Mouse (Mus musculus) cerebellum, adult 9-10 months (tissue): ENCODE results near the gene Atxn7l3.

Experiments
- DNase-seq: peaks from one replicate; pipeline ENCODE4 v3.0.0; 2022

Atxn7l3 gene

DNA sequence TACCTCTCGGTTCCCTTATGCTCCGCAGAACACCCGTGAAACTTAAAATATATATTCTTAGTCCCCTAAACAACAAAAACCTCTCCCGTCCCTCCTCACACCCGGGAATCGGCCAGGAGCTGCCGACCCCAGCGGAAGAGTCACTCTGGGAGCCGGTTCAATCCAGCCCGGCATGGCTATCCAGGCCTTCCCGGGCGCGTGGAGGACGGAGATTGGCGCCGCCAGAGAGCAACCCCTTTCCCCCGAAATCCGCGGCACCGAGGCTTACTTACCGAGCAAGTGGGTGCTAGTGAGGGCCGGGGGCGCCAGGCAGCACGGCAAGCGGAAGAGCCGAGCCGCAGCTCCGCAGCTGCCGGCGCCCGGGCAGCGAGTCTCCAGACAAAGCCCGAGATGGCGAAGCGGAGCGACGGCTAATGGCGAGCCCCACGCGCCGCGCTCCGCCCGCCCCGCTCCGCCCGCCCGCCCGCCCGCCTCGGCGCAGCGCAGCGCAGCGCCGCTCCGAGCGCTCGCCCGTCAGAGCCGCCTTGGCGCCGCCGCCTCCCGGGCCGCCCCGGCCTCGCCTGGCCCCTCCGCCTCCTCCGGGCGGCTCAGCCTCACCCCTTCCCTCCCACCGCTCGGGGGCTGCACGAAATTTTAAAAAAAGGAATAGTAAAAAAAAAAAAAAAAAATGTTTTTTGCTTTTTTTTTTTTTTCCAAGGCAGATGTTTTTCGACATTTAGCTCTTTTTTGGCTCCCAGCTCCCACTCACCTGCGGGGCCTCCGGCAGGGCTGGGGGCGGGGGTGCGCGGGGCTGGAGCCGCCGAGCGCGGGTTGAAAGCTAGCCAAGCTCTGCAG is 22.4 kb upstream of the Atxn7l3 start:
- DNase-seq = no peak

DNA sequence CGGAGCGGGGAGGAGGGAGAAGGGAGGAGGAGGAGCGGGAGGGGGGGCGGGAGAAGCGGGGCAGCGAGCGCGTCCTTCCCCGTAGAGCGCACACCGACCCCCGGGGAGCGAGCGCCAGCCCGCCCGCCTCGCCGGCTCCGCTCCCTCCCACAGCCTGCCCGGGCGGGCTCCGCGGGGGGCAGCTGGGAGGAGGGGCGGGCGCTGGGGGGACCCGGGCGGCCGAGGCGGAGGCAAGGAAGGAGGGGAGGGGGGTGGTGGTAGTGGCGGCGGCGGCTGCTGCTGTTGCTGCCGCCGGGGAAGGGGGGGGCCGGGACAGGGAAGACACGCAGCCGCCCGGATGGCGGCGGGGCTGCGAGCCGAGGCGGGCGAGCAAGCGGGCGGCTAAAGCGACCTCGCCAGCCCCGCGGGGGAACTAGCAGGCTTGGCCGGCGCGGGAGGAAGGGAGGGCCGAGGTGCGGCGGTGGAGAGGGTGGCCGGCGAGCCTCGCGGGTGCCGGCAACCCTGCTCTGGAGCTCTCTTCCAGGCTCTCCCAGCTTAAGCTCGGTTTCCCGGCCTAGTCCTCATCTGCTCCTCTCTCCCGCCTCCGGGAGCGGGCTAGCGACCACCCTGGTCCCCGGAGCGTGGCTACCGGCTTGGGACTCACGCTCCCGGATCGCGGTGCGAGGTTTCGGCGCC is 21.6 kb upstream of the Atxn7l3 start:
- DNase-seq = peak; percentile 69

DNA sequence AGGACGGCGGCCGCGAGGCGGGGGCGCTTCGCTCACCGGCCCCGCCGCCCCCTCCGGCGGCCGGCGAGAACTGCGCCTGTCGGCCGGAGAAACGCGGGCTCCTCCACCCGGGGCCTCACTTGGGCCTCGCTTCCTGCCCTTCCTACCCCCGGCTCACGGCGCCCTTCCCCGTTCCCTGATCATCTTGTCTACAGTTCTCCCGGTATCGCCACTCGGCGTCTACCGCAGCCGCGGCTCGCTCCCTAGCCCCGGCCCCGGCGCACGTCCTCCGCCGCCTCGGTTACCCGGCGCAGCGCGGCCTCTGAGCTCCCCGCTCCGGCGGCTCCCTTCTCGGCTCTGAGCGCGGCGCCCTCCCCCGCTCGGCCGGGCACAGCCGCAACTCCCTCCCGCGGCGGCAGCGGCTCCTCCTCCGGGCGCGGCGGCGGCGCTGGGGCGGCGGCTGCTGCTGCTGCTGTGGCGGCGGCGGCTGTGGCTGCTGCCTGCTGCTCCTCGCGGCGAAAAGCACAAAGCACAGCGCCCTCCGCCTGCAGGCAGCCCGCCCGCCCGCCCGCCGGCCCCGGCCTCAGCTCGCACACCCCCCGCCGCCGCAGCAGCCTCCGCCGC is 21.0 kb upstream of the Atxn7l3 start:
- DNase-seq = peak; percentile 68

- DNase-seq = peak; percentile 89
Measured at GRCm38 (mm10) chr11:102316572-102317297, 20.3 kb upstream of the Atxn7l3 start.

DNA sequence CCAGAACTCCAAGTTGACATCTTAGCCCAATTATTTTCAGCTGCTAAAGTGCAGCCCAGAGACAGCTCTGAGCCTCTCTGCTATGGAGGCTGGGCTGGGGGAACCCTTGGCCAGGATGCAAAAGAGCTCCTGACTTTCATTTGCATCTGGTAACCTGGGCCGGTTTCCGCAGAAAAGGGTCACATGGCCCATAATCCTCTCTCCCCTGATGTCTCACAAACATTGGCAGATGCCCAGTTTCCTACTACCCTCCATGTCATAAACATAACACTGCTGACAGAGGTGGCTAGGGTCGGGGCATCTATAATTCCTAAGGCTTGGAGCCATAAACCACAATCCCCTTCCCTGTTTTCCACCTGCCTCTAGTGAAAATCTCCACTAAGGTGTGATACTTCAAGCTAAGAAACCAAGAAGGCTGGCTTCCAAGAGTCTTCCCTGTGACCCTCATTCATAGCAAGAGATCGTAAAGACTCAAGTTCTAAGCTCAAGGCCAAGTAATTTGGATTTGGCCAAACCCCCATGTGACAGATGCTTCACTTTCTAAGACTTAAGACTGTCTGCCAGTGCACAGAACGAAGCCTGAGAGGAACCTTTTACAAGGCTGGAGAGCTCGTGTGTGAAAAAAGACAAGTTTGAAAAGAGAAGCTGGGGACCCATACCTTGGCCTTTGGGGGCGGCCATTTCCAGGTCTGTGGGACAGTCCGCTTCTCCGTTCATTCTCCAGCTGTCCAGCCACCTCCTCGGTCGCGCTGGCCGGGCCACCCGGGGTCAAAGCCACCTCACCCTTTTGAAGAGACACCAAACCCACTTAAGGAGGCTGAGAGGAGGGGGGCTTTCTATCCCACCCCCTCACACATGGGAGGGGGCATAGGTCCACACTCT is 19.5 kb upstream of the Atxn7l3 start:
- peak; percentile 78 for DNase-seq

GRCm38 (mm10) chr11:102314321-102314720 is 17.9 kb upstream of the Atxn7l3 start:
- DNase-seq = no peak

DNA sequence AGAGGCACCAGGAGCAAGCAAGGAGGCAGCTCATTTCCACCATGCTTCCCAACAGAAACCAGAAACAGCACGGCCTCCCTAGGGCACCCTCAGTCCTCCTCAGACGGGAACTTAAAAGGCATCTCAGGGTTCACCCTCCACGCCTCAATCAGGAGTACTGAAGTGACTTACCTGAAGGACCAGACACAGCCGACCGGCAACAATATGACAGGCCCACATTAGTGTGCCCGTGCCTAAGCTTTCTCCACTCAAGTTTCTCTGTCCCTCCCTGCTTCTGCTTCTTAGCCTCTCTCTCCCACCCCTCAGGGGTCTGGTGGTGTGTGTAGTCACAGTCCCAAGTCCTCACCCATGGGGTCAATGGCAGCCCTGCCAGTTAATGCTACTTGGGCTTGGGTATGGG is 16.2 kb upstream of the Atxn7l3 start:
- no peak for DNase-seq

GRCm38 (mm10) chr11:102311966-102312365 is 15.5 kb upstream of the Atxn7l3 start:
- no peak for DNase-seq

DNA sequence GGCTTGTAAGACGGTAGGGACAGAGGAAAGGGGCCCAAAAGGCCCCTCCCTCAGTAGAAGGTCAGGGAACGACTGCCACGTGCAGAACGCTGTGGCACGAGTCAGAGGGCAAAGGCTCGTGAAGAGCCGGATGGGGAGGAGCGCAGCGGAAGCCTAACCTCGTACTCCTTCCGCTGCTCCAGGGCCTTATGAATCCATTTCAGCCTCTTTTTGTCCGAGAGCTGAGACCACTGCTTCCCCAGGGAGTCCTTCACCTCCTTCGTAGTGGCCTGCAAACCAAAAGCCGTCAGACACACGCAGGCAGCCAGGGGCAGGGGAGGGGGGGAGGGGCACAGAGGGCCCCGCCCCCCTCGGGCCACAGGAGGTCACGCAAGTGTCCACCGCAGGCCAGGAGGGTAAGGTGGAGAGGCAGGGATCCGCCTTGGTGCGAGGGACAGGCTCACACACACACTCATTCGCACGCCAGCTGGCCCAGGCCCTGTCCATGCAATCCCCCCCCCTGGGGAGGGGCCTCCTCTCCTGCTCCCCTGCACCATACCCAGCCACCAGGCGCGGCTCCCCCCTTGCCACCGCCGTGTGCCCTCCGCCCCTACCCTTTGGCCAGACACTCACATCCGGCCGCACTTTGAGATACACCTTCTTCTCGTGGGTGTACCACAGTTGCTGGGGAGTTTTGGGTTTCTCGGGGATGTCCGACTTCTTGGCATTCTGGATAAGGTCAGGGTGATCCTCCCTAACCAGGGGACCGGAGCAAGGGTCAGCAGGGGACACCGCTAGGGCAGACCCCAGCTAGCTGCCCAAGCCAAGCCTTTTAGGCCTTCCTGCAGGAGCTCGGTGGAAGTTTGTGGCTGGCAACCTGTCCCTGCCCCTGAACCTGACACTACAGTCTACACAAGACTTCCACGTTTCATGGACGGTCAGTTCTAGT is 14.6 kb upstream of the Atxn7l3 start:
- peak; percentile 50 for DNase-seq

DNA sequence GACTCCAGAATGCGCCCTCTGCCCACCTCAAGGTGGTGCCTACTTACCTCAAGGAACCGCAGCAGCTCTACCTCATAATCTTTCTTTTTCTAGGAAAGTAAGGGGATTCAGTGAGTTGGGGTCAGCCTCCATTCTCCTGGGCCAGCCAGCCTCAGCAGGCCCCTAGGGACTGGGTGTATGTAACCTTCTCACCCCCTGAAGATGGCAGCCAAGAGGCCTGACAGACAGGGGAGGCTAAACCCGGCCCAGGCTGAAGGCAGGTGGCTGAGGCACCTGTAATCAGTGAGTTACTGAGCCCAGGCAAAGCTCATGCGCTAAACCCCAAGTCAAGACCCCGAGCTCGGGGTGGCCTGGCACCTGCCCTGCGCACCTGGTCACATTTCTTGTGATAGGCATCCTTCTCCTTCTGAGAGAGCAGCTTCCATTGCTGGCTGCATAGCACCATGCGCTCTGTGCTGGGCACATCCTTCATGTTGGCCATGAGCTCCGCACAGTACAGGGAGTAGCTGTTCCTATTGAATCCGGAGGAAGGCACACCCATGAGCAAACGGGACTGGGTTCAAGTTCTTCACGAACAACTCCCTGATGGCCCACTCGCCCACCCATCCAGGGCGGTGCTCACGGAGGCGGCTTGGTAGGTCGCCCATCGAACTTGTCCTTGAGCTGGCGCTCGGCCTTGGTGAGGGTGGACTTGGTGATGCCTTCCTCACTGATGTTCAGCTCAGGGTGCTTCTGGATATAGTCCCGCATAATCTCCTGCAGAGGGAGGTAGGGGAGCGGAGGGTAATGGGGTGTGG is 13.6 kb upstream of the Atxn7l3 start:
- peak; percentile 51 for DNase-seq

GRCm38 (mm10) chr11:102308979-102309378 is 12.5 kb upstream of the Atxn7l3 start:
- DNase-seq = peak; percentile 95

GRCm38 (mm10) chr11:102308104-102308503 is 11.7 kb upstream of the Atxn7l3 start:
- DNase-seq = peak; percentile 36

- DNase-seq = no peak
Measured at GRCm38 (mm10) chr11:102305359-102305758, 8.9 kb upstream of the Atxn7l3 start.

DNA sequence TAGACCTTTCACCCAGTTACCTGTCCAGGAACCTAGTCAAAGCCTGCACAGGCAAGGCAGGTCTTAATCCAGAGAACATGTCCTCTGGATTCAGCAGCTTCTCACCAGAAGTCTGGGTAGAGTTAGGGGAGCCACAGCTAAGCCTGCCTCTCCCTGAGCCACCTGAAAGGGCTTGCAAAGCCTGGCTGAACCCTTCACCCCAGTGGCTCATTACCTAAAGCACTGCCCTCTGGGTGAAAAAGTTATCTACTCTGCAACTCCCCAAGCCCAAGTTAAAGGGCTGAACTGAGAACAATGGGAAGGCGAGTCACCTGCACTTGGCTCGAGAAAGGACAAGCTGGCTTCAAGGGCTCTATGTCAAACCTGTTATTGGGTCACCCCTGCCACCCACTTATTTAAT is 7.7 kb upstream of the Atxn7l3 start:
- DNase-seq = no peak

GRCm38 (mm10) chr11:102299839-102300238 is 3.4 kb upstream of the Atxn7l3 start:
- no peak for DNase-seq

- DNase-seq = no peak
Measured at GRCm38 (mm10) chr11:102297577-102298556, 1.4 kb upstream of the Atxn7l3 start.

- DNase-seq = no peak
Measured at GRCm38 (mm10) chr11:102295598-102296471, 596 bp downstream of the Atxn7l3 start.
